Mouse (Mus musculus) heart, postnatal 36 days (tissue): ENCODE results near the gene Gins3. TPM values are rescaled to one million over a fixed set of nuclear protein-coding genes. Genes with fewer than 3 reads are reported as not detected.
"Not testable (repeated sequence)": the region's sequence is repeated elsewhere in the genome, so short reads cannot be mapped to it uniquely, and the experiment has no call there.

Experiments
- DNase-seq, 2 experiments: peaks; one replicate each; pipeline ENCODE4 v3.0.0; 2021 to 2022
- intact Hi-C: fragments of 180-260 bp; cut with DNase I; formaldehyde crosslinking; loops from one replicate; pipeline ENCODE4 v1.15.1; 2025
- total RNA-seq, 2 experiments: library from RNA; stranded (reverse); gene quantifications; 2 replicates each; pipeline ENCODE4 v1.2.3; 2021

The Gins3 gene
- 1 to 10 TPM in 1 of 2 experiments, under 1 TPM in 1; 0.87 to 1.3 TPM for total RNA-seq

- intact Hi-C loops, result no loop called here
- peak; percentile 93 to 95 for DNase-seq
These were observed at the start of gene Gins3 for GRCm38 (mm10) chr8:95633262-95634062. Gins3 (plus strand) TSS chr8:95633453.

GRCm38 (mm10) chr8:95587339-95587738, 45.9 kb upstream of the Gins3 start:
- intact Hi-C loops, result no loop called here
- no peak for DNase-seq

- intact Hi-C loops, result no loop called here
- no peak for DNase-seq
These were observed 44.0 kb upstream of the Gins3 start for GRCm38 (mm10) chr8:95589282-95589681.

DNA sequence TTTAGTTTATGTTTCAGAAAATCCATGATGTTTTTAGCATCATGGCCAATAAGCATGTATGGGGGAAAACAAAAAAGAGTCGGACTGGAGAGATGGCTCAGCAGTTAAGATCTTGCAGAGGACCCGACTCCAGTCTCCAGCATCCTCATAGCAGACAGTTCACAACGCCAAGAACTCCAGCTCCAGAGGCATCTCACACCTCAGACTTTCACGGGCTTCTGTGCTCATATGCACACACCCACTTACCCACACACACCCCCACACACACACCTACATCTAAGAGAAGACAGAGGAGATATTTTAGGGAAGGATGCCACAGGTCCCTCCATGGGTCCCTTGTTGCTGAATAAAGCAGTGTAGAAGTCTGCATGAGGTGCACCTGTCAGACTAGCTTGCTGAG, 42.7 kb upstream of the Gins3 start:
- DNase-seq, result no peak
- intact Hi-C loops, result no loop called here

GRCm38 (mm10) chr8:95592131-95592780, 41.0 kb upstream of the Gins3 start:
- intact Hi-C loops, result no loop called here
- no peak for DNase-seq

- intact Hi-C loops, result no loop called here
These were observed 39.5 kb upstream of the Gins3 start for GRCm38 (mm10) chr8:95593439-95594393.

GRCm38 (mm10) chr8:95595131-95595530, 38.1 kb upstream of the Gins3 start:
- no peak for DNase-seq
- intact Hi-C loops, result loop anchor here (5.0 kb wide), 1 partner anchor 248 kb away; no protein-coding TSS in a partner anchor

More at GRCm38 (mm10) chr8:95593439-95594393, 39.5 kb upstream of the Gins3 start:
- DNase-seq, result no peak

DNA sequence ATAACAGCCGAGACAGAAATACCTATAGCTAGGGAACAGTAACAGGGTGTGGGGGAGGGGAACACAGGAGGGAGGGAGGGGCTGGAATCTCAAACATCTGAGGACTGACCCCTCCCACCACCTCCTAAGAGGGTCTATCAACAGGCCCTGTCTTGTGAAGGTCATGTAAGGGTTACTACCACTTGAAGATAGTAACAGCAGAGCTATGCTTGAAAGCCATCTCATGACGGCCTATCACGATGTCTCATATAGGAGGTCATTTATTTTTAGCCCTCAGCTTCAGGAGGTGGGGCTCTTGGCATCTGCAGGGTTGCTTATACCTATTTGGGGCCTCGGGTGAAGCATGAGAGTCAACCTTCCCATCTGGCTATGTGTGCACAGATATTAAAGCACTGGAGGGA, 36.4 kb upstream of the Gins3 start:
- intact Hi-C loops, result loop anchor here (5.0 kb wide), 1 partner anchor 250 kb away; no protein-coding TSS in a partner anchor
- peak; percentile 7 to 22 for DNase-seq

DNA sequence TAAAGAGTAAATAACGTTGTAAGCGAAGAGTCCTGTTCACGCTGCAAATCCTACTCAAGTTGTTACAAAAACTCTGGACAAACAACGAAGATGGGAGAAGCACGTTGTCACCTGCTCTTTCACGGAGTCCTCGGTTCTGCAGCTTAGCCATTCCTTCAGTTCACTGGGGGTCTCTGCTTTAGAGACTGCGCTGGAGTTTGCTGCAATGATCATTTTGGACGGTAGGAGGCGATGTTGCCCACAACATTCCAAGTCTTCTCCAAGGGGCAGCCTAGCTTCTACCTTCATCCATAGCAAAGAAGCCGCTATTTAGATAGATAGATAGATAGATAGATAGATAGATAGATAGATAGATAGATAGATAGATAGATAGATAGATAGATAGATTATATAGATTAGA, 33.4 kb upstream of the Gins3 start:
- DNase-seq, result peak; percentile 36 to 65
- intact Hi-C loops, result loop anchor here (5.0 kb wide), 2 partner anchors 232 to 253 kb away; no protein-coding TSS in a partner anchor

DNA sequence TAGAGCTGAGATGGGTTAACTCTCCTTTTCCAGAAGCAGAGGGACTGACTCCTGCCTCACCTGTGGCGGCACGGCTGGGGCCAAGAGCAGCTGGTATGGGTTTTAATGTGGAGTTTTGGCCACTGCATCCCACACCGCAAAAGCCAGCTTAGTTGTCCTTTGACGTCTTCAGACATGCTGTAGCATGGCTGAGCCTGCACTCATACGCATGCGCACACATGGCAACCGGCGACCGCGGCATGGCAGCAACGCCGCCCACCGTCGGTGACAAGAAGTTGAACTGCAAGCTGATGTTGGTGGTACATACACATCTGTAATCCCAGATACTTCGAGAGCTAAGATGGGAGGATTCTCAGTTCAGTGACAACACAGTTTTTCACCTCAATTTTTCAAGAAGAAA, 31.9 kb upstream of the Gins3 start:
- intact Hi-C loops, result loop anchor here (5.0 kb wide), 1 partner anchor 231 kb away; no protein-coding TSS in a partner anchor
- no peak for DNase-seq

GRCm38 (mm10) chr8:95602168-95602567, 31.1 kb upstream of the Gins3 start:
- intact Hi-C loops, result loop anchor here (5.0 kb wide), 1 partner anchor 230 kb away; no protein-coding TSS in a partner anchor
- DNase-seq, result no peak

DNA sequence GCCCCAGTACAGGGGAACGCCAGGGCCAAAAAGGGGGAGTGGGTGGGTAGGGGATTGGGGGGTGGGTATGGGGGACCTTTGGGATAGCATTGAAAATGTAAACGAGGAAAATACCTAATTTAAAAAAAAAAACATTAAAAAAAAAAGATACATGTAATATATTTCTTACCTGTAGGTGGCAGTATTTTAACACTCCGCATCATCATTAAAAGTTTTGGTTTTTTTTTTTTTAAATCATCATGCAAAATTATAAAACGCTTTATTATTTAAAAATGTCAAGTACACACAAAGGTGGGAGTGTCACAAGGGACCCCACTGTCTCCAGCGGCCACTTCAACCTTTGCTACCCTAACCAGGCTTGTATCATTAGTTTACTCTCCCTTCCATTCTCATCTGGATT, 26.7 kb upstream of the Gins3 start:
- intact Hi-C loops, result loop anchor here (1.0 to 2.0 kb wide), 2 partner anchors 91 to 308 kb away; no protein-coding TSS in a partner anchor
- DNase-seq, result not testable (repeated sequence)

- DNase-seq, result no peak
- intact Hi-C loops, result loop anchor here (2.0 kb wide), 1 partner anchor 308 kb away; no protein-coding TSS in a partner anchor
These were observed 26.0 kb upstream of the Gins3 start for GRCm38 (mm10) chr8:95607210-95607609.

DNA sequence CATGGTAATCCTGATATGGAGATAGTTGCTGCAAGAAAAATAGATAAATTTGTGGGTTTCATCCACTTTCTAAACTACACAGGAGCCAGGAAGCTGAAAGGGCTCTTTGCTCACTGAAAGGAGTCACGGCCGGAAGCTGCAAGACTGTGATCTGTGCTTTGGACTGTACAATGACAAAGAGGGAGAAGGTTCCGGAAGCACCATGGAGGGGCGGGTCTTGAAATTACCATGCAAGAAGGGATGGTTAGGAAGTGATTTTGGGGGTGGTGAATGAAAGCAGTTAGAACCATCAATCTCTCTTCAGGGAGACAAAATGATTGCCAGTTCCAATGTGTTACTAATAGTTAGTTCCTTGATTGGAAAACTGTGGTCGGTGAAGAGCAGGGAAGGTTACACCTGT, 23.8 kb upstream of the Gins3 start:
- intact Hi-C loops, result no loop called here
- DNase-seq, result no peak

DNA sequence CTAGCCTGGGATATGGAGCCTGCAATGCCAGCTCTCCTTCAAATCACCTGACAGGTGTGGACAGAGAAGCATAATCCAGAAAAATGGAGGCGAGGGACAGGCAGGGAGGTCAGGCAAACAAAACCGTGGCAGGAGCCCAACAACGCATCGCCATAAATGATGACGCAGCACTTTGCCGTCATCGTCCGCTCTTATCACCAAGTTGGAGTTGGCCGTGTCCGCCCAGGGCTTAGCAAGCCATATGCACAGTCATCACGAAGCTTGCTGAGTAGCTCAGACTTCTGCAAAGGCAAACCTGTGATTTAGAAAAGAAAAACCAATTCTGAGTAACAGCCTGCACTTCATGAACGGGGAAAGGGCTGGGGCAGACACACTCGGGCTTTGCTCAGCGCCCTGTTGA, 22.5 kb upstream of the Gins3 start:
- intact Hi-C loops, result no loop called here
- no peak for DNase-seq

GRCm38 (mm10) chr8:95611769-95612168, 21.5 kb upstream of the Gins3 start:
- DNase-seq, result no peak
- intact Hi-C loops, result no loop called here

- DNase-seq, result no peak
- intact Hi-C loops, result no loop called here
These were observed 16.9 kb upstream of the Gins3 start for GRCm38 (mm10) chr8:95616383-95616782.

GRCm38 (mm10) chr8:95620046-95620445, 13.2 kb upstream of the Gins3 start:
- DNase-seq, result no peak
- intact Hi-C loops, result no loop called here

GRCm38 (mm10) chr8:95624833-95625232, 8.4 kb upstream of the Gins3 start:
- DNase-seq, result no peak

DNA sequence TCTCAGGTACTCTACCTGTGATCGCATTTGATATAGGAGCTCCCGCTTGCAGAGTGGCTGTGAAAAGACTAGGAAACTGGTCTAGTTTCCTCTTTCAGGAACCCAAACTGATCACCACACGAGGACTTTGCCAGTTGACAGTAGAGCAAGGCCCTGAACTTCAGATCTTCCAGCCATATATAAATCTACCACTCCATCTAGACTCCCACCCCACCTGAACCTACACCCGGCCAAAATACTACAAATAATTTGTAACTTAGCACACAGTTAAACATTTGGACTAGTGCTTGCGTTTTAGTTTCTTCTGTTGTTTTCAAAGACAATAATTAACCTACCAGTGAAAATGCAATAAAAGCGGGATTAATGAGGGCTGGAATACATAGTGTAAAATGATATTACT, 413 bp upstream of the Gins3 start:
- DNase-seq, result no peak
- intact Hi-C loops, result no loop called here

More at GRCm38 (mm10) chr8:95624833-95625232, 8.4 kb upstream of the Gins3 start:
- intact Hi-C loops, result no loop called here

DNA sequence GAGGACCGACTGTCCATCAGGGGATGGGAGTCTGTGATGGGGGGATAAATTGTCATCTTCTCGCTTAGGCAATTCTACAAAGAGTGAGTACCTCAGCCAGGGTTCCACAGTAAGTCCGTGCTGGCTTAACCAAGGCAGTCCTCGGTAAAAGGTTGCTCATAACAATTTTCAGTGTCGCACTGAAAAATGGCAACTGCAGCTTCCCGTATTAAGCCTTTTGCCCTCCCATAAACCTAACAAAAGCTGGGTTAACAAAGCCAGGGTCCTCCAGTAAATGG, 749 bp downstream of the Gins3 start:
- no peak for DNase-seq
- intact Hi-C loops, result no loop called here
